Mouse (Mus musculus) forebrain, postnatal 0 days (tissue): ENCODE data around the gene Peli2. TPM values are rescaled to one million over a fixed set of nuclear protein-coding genes. Genes with fewer than 3 reads are reported as not detected.
A peak's percentile ranks its signal among the peaks of the same experiment; 100 is the strongest.
"Not testable (repeated sequence)": the region's sequence is repeated elsewhere in the genome, so short reads cannot be mapped to it uniquely, and the experiment has no call there.

Source experiments
- ATAC-seq: fragments of 200-750 bp; cut with Nextera tagmentation; 2 replicates; pipeline ENCODE4 v1.8.0; 2017; ENCODE audit warnings: mild to moderate bottlenecking, moderate library complexity
- DNase-seq: peaks from one replicate; pipeline ENCODE4 v3.0.0-alpha.2; 2015
- H3K27ac ChIP-seq: fragments of 300-500 bp; sonication (generic); 2 replicates; pipeline ENCODE4 v1.5.1; 2014; ENCODE audit warnings: low read depth, mild to moderate bottlenecking, antibody characterized with exemption, low read length, moderate library complexity, mixed read lengths
- H3K27me3 ChIP-seq: fragments of 300-500 bp; sonication (generic); 2 replicates; pipeline ENCODE4 v1.6.1; 2014; ENCODE audit warnings: mild to moderate bottlenecking, low read length, mixed read lengths; ENCODE audit not compliant: insufficient read depth
- H3K36me3 ChIP-seq: fragments of 300-500 bp; sonication (generic); 2 replicates; pipeline ENCODE4 v1.6.1; 2014; ENCODE audit warnings: mild to moderate bottlenecking, moderate library complexity; ENCODE audit not compliant: insufficient read depth
- H3K4me1 ChIP-seq: fragments of 300-500 bp; sonication (generic); 2 replicates; pipeline ENCODE4 v1.6.1; 2014; ENCODE audit warnings: antibody characterized with exemption; ENCODE audit not compliant: insufficient read depth
- H3K4me2 ChIP-seq: fragments of 300-500 bp; sonication (generic); 2 replicates; pipeline ENCODE4 v1.6.1; 2014; ENCODE audit warnings: low read depth, mild to moderate bottlenecking, moderate library complexity
- H3K4me3 ChIP-seq: fragments of 300-500 bp; sonication (generic); 2 replicates; pipeline ENCODE4 v1.5.1; 2014; ENCODE audit warnings: low read depth, low read length, mixed read lengths
- H3K9ac ChIP-seq: fragments of 300-500 bp; sonication (generic); 2 replicates; pipeline ENCODE4 v1.6.1; 2014; ENCODE audit warnings: mild to moderate bottlenecking
- H3K9me3 ChIP-seq: fragments of 300-500 bp; sonication (generic); 2 replicates; pipeline ENCODE4 v1.6.1; 2016; ENCODE audit warnings: low read length
- CTCF ChIP-seq: sonication (generic); IDR thresholded peaks from 2 replicates; pipeline ENCODE4 v1.5.1; 2016; ENCODE audit warnings: antibody characterized with exemption, control low read depth, low read depth
- WGBS: fragments of 180-500 bp; shearing (Covaris S2); extraction: QIAGEN DNeasy Blood & Tissue Kit; methylation state at CpG from one replicate; pipeline ENCODE4 v1.1.7; 2014; 5-methylcytosine and 5-hydroxymethylcytosine counted together
- polyA plus RNA-seq: library from polyadenylated mRNA; unstranded; fragments of >200 nt; fragmentation: Nextera tagmentation; extraction: Ambion mirVana; gene quantifications from 2 replicates; pipeline ENCODE4 v1.2.1, GENCODE M21; 2015
- total RNA-seq: library from RNA; depleted of rRNA; stranded (reverse); fragments of >200 nt; gene quantifications from 2 replicates; pipeline ENCODE4 v1.2.3, GENCODE M21; 2014; rRNA removed

Peli2 gene
- total RNA-seq (12.2 and 16.4 TPM in 2 replicates), polyA plus RNA-seq (6.6 and 8.8 TPM in 2 replicates)

DNA sequence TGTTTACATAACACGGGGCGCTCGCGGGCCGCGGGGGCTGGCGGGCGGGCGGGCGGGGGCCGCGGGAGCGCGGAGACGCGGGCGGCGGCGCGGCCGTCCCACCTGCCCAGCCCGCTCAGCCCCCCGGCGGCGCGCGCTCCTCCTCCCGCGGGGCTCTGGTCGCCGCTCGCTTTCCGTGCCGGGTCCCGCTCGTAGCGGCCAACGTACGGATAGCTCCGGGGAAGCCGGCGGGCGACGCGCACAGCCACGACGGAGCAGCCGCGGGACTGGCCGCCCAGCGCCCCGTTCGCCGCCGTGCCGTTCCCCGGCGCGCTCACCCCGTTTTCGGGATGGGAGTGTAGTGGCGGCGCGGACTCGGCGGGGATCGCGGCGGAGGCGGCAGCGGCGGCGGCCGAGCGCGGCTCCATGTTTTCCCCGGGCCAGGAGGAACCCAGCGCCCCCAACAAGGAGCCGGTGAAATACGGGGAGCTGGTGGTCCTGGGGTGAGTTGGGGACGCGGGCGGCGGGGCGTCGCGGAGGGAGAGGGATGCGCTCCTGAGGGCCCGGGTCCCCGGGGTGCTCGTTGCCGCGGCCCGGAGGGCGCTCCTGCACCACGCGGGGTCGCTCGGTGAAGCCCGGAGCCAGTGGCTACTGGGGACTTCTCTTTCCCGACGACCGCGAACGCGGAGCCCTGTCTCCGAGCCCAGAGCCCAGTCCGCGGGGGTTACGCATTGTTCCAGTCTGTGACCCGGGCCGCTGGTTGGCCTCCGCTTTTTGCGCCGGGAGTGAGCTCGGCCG lies at the start of gene Peli2:
TSS of gene Peli2 (plus strand) at position 72 of the 777 bp plus-strand sequence.
- DNase-seq (peak; percentile 63), ATAC-seq (peak; percentile 69)
- WGBS, result 1% methylated on average over 98 of the region's 117 CpGs
- Histone ChIP-seq H3K4me2 (peak within 1 kb of the TSS; percentile 70), H3K4me1 (peaks cover 11% of the 10 kb centered on the region), H3K36me3 (no peaks in the 10 kb centered on the region), H3K9ac (peak within 1 kb of the TSS; percentile 80), H3K4me3 (peak within 1 kb of the TSS; percentile 71), H3K9me3 (no peaks in the 10 kb centered on the region), H3K27me3 (no peaks in the 10 kb centered on the region), H3K27ac (peak within 1 kb of the TSS; percentile 83)
- TF ChIP-seq CTCF, result no peak; the same call in 1 of the 2 replicates

DNA sequence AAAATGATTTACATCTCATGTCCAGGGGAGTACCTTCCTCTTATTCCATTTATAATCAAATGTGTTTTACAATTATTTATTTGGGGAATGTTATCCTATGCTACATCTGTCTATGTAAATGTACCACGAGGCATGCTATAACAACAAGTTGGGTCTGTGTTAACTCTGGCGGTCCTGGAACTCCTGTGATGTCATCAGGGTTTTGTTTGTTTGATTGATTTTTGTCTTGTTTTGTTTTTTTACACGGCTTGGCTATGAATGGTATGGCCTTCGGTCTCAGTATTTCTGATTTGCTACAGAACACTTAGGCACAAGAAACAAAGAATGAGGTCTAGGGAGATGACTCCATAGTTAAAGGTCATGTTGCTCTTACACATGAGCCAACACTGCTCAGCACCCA lies 48.5 kb upstream of the Peli2 start:
- Histone ChIP-seq H3K4me1 (0 out of 2 replicates have a peak, but pooled peaks cover 5% of the 10 kb centered on the region), H3K4me2 (no peak overlapping the region), H3K27ac (no peak overlapping the region), H3K4me3 (no peak overlapping the region), H3K27me3 (no peaks in the 10 kb centered on the region), H3K36me3 (no peaks in the 10 kb centered on the region), H3K9me3 (no peaks in the 10 kb centered on the region), H3K9ac (no peak overlapping the region)
- DNase-seq (no peak), ATAC-seq (no peak)
- no peak for TF ChIP-seq CTCF
- WGBS, result 80% methylated on average over 4 of the region's 4 CpGs

GRCm38 (mm10) chr14:48073247-48074161 lies 47.1 kb upstream of the Peli2 start:
- H3K4me1 ChIP-seq, result 0 out of 2 replicates have a peak, but pooled peaks cover 5% of the 10 kb centered on the region
- 42% methylated on average over 24 of the region's 24 CpGs for WGBS
- H3K27me3 ChIP-seq, result no peaks in the 10 kb centered on the region
- no peaks in the 10 kb centered on the region for H3K36me3 ChIP-seq
- H3K4me2 ChIP-seq, result no peak overlapping the region
- no peak overlapping the region for H3K9ac ChIP-seq
- DNase-seq (peak; percentile 58), ATAC-seq (peak; percentile 88)
- no peaks in the 10 kb centered on the region for H3K9me3 ChIP-seq
- H3K27ac ChIP-seq, result 0 out of 2 replicates have a peak overlapping the region, but pooled peaks have one; percentile 3
- no peak overlapping the region for H3K4me3 ChIP-seq
- no peak for TF ChIP-seq CTCF

GRCm38 (mm10) chr14:48079574-48079973 lies 41.0 kb upstream of the Peli2 start:
- H3K27me3 ChIP-seq, ATAC-seq, H3K9ac ChIP-seq, H3K36me3 ChIP-seq, H3K9me3 ChIP-seq, H3K27ac ChIP-seq, H3K4me2 ChIP-seq, DNase-seq, H3K4me3 ChIP-seq: not testable (repeated sequence)
- WGBS, result 94% methylated on average over 16 of the region's 17 CpGs
- H3K4me1 ChIP-seq, result peaks cover 11% of the 10 kb centered on the region

DNA sequence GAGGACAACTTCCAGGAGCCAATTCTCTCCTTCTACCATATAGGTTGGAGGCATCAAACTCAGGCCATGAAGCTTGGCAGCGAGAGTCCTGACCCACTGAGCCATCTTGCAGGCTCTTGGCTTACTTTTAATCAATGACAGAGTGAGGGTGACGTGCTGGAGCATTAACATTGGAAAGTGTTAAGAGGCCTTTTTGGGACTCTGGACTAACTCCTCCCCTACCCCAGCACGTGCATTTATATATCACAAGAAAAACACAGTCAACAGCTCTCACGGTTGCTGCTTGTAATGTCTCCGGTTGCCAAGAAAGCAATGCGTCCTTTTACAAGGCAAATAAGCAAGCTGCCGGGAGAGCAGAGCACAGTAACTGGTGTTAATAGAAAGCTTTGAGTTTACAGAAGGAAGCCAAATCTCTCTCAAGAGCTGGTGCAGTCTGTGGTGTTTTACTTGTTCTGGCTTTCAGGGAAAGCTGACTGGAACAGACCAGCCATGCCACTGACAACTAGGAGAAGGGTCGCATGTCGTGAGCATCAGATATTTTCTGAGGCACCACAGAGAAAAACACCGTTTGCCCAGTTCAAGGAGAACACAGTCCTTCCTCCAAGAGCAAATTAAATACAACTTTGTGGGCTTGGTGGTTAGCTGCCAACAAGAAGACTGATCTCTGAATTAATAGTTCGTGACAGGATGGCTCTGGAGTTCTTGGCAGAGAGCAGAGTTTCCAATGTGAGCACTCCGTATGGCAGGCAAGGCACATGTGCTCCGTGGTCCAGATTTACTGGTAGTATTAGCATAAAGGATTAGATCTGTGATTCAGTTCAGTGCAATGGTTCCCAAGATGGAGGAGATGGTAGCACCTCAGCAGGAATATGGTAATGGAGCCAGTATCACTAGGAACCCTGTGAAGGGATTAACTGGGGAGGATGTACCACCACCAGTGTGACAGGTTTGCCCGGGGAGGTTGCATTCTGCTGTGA lies 36.5 kb upstream of the Peli2 start:
- peak; percentile 89 for ATAC-seq
- WGBS, result 14% methylated on average over 14 of the region's 14 CpGs
- H3K4me2 ChIP-seq, result peak overlapping the region; percentile 19; the same call in 1 of the 2 replicates
- H3K4me1 ChIP-seq, result peaks cover 16% of the 10 kb centered on the region
- H3K4me3 ChIP-seq, result no peak overlapping the region
- H3K27ac ChIP-seq, result peak overlapping the region; percentile 64
- DNase-seq, result peak; percentile 73
- H3K9me3 ChIP-seq, result no peaks in the 10 kb centered on the region
- H3K27me3 ChIP-seq, result no peaks in the 10 kb centered on the region
- H3K36me3 ChIP-seq, result no peaks in the 10 kb centered on the region
- TF ChIP-seq CTCF, result no peak
- no peak overlapping the region for H3K9ac ChIP-seq

GRCm38 (mm10) chr14:48086682-48087297 lies 33.8 kb upstream of the Peli2 start:
- no peak for ATAC-seq
- no peaks in the 10 kb centered on the region for H3K9me3 ChIP-seq
- no peaks in the 10 kb centered on the region for H3K36me3 ChIP-seq
- H3K9ac ChIP-seq, result no peak overlapping the region
- H3K27me3 ChIP-seq, result no peaks in the 10 kb centered on the region
- H3K27ac ChIP-seq, result no peak overlapping the region
- 43% methylated on average over 7 of the region's 7 CpGs for WGBS
- DNase-seq, result no peak
- no peak overlapping the region for H3K4me2 ChIP-seq
- peaks cover 16% of the 10 kb centered on the region for H3K4me1 ChIP-seq
- no peak overlapping the region for H3K4me3 ChIP-seq
- TF ChIP-seq CTCF, result no peak
